Mouse (Mus musculus) CH12.LX (cell line): ENCODE data around the gene Fa2h.

Source experiments
- CHD2 ChIP-seq: IDR thresholded peaks from 2 replicates; pipeline ENCODE4 v1.6.1; 2011; ENCODE audit warnings: low read length, improper control_type of control experiment
- EP300 ChIP-seq: IDR thresholded peaks from 2 replicates; pipeline ENCODE4 v1.6.1; 2011; ENCODE audit warnings: low read length, improper control_type of control experiment

GRCm38 (mm10) chr8:111312758-111313162, 80.9 kb downstream of the Fa2h start:
- TF ChIP-seq CHD2 (no peak), EP300 (no peak)
